Mouse (Mus musculus) lung, postnatal 0 days (tissue): ENCODE measurements around the gene Arhgef10l.

Experiments
- CTCF ChIP-seq: IDR thresholded peaks from 2 replicates; pipeline ENCODE4 v1.5.1; 2016; ENCODE audit warnings: antibody characterized with exemption, mild to moderate bottlenecking
- EP300 ChIP-seq: IDR thresholded peaks from 2 replicates; pipeline ENCODE4 v1.6.1; 2016; ENCODE audit warnings: antibody characterized with exemption, mild to moderate bottlenecking, control low read depth

DNA sequence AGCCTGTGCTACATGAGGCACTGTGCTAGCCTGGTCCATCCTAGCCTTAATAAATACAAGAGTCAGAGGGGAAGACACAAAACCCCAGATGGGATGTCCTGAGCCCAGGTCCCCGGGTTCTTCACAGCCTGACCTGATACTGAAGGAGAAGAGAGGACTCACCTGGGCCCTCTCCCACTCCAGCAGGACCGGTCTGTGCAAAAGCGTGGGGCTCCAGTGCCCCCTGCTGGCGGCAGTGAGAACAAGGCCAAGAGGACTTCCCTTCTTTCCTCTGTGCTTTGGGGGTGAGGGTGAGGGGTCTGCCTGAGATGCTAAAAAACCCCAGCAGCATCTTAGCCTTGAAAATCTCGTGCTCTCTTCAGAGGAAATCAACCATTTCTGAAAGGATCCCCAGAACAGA, 13.2 kb upstream of the Arhgef10l start:
- peak; percentile 77 for TF ChIP-seq CTCF
- TF ChIP-seq EP300, result no peak
